Mouse (Mus musculus) thymus, postnatal 4 days (tissue): ENCODE data around the gene Jun.

ENCODE experiments used
- DNase-seq: peaks from one replicate; pipeline ENCODE4 v3.0.0; 2021

Gene Jun

DNA sequence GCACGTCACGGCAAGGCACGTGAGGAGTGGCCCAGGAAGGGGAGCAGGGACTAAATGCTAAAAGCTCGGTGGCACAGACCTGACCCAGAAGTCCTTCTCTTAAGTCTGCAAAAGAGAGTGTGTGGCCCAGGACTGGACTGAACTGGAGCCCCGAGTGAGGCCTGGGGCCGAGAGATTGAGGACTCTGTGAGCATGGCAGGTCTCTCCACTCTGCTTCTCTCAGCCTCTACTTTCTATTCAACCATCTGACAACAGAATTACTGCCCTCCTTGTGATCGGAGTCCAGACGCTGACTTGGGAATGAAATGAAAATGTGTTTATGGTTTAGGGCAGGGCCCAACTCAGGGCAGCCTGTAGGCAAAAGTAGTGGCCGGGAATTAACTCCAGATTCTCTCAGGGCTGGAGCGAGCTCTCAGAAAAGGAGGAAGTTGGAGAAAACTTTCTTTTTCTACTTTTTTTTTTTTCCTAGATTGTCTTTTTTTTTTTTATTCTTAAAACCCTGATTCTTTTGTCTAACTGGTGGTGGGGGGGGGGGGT, 21.3 kb upstream of the Jun start:
- no peak for DNase-seq

DNA sequence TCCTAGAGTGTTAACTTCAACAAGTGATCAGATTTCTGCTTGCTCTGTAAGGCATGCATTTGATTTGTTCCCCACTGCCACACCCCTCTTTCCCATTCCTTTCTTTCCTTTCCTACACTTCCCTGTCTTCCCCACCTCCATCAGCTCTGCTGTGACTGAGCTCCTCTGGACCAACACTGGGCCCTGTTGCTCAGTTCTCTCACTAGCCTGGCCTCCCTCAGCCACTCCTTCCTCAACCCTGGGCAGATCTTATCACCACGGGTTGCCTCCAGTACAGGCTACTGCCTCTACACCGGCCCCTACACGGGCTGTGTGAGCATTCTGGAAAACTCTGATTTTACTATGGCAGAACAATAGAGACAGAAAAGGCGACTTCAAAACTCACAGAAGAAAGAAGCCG, 18.4 kb upstream of the Jun start:
- DNase-seq: no peak

DNA sequence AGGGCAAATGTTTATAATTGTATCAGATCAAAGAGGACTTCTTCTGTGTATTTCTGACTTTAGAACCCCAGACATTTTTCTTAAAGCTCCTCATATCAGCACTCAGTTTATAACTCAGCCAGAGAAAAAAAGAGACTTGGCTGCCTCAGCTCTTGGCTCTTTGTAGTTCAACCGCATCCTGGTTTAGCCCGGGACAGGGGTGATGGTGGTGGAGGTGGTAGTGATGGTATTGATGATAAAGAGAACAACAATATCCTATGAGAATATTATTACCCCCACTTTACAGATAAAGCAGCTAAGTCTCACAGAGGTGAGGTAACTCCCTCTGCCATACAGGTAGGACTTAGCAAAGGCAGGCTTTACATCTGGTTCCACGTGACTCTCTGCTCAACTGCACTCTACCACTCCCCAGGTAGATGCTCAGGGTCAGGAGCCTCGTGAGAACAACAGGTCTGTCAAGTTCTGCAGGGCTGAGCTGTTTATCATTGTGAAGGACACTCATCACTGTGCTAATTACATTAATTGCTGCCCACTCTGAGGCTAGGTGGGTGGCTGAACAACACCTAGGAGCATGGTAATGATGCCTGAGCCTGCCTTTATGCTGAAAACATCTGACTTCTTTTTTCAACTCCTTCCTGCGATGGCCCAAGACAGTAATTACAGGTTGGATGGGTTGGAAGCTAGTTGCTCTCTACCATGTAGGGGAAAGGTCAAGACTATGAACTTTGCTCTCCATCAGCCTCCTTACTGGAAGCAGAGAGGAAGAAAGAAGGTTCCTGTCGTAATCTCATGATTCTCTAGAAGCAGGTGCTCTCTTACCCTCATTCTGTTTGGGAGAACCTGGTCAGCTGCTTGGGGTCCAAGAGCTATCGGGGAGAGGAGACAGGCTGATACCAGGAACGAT, 16.3 kb upstream of the Jun start:
- no peak for DNase-seq

DNA sequence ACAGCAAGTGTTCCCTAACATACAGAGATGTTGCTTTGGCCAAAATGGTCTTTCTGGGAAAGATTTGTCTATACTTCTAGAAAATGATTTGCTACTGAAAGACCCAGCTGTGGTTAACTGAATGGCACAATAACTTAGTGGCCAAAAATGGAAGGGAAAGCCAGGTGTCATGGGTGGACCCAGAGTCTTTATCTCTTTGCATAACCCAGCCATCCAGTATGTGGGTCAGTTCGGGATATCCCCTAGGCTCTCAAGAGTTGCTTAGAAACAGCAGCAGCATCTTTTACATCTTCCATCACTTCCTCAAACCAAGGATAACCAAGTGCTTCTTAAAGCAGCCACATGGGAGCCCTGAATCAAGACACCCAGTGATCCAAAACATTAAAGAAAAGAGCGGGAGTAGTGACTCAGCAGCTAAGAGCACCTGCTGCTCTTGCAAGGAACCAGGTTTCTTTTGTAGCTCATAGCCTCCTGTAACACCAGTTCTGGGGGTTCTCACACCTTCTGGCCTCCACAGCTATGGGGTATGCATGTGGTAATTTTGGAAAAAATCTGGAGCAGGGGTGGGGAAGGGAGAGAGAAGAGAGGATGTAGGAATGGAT, 11.7 kb upstream of the Jun start:
- no peak for DNase-seq

DNA sequence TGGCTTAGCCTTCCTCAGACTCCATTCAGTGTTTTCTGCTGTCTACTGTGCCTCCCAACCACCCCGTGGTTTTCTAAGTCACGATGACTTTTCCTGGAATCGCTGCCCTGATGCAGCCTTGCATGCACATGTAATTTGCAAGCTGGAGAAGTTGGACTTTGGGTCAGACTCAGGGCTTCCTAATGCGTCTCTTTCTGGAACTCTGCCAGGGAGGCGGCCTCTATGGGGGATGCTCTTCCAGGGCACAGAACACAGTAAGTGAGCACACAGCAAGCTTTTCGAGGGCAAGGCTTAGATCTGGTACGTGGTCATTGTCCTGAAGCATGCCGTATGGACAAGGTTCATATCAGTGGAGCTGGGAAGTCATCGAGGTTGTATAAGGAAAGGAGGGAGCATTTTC, 10.9 kb upstream of the Jun start:
- no peak for DNase-seq

DNA sequence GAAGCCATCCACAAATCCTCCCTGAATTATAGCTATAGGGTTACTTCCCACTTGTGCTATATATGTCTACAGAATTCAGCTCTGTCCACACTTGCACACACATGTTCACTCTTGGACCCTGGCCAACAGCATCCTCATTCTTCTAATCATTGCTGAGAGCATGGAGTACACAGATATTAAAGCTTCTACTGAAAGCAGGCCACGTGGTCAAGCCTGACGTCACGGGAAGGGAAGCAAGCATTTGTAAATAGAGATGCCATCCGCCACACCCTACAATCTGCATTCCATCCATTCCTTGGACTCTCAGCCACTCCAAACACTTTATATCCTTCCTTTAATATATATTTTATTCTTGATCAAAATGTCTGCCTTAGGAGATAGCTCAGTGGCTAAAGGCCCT, 5.2 kb upstream of the Jun start:
- DNase-seq: no peak

- DNase-seq: no peak
Observed at GRCm38 (mm10) chr4:95055276-95055675, 3.3 kb upstream of the Jun start.

- no peak for DNase-seq
Observed at GRCm38 (mm10) chr4:95054336-95054735, 2.3 kb upstream of the Jun start.

DNA sequence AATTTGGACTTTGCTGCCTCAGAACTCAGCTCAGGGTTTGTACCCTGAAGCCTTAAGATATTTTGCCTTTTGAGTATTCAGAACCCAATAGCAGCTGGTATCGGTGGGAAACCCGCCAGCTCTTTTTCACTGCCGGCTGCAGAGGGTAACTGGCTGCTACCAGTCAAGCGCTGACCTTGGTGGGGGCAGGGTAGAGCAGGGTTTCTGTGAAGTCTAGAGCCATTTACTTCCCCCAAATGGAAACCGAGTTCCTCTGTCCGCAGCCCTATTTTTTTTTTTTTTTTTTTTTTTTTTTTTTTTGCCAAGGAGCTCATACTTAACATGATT, 1.7 kb upstream of the Jun start:
- peak; percentile 37 for DNase-seq

GRCm38 (mm10) chr4:95053041-95053790, 1.2 kb upstream of the Jun start:
- DNase-seq: peak; percentile 87

GRCm38 (mm10) chr4:95051311-95051871, 631 bp downstream of the Jun start:
- DNase-seq: peak; percentile 63

- peak; percentile 86 for DNase-seq
Observed at GRCm38 (mm10) chr4:95050518-95051278, 1.3 kb downstream of the Jun start.

- peak; percentile 68 for DNase-seq
Observed at GRCm38 (mm10) chr4:95049884-95050517, 2.0 kb downstream of the Jun start.

GRCm38 (mm10) chr4:95049153-95049552, 2.9 kb downstream of the Jun start:
- no peak for DNase-seq

GRCm38 (mm10) chr4:95048731-95049100, 3.3 kb downstream of the Jun start:
- no peak for DNase-seq

- no peak for DNase-seq
Observed at GRCm38 (mm10) chr4:95048021-95048730, 3.8 kb downstream of the Jun start.

DNA sequence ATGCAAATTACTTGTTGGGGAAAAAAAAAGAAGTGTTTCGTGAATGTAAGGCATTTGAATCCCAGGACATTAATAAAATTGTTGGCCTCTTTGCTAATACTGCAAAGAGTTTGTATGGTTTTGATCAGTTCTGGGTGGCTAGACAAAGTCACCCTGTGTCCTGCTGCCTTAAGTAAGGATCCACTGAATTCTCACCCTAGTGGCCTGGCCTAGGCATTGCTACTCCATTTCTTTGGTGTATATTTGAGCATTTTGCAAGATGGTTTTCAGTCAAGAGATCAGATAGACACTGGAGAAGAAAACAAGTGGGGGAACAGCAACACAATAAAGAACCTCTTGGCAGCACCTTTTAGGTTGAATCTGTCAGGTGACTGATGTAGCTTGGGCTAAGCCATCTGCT, 6.9 kb downstream of the Jun start:
- DNase-seq: peak; percentile 21

GRCm38 (mm10) chr4:95044721-95045120, 7.3 kb downstream of the Jun start:
- no peak for DNase-seq

- no peak for DNase-seq
Observed at GRCm38 (mm10) chr4:95038024-95038423, 14.0 kb downstream of the Jun start.

GRCm38 (mm10) chr4:95031158-95031557, 20.9 kb downstream of the Jun start:
- DNase-seq: no peak

GRCm38 (mm10) chr4:95025847-95026600, 26.0 kb downstream of the Jun start:
- DNase-seq: no peak
